Mouse (Mus musculus) ovary, adult 2 months (tissue): ENCODE measurements around the gene Tubg2. TPM values are rescaled to one million over a fixed set of nuclear protein-coding genes. Genes with fewer than 3 reads are reported as not detected.

Experiments used
- polyA plus RNA-seq: library from polyadenylated mRNA; depleted of rRNA; stranded (reverse); fragments of >200 nt; gene quantifications from 2 replicates; pipeline ENCODE4 v1.2.3, GENCODE M21; 2012; rRNA removed

Tubg2 gene
- polyA plus RNA-seq: 8.2 and 11.3 TPM in 2 replicates

DNA sequence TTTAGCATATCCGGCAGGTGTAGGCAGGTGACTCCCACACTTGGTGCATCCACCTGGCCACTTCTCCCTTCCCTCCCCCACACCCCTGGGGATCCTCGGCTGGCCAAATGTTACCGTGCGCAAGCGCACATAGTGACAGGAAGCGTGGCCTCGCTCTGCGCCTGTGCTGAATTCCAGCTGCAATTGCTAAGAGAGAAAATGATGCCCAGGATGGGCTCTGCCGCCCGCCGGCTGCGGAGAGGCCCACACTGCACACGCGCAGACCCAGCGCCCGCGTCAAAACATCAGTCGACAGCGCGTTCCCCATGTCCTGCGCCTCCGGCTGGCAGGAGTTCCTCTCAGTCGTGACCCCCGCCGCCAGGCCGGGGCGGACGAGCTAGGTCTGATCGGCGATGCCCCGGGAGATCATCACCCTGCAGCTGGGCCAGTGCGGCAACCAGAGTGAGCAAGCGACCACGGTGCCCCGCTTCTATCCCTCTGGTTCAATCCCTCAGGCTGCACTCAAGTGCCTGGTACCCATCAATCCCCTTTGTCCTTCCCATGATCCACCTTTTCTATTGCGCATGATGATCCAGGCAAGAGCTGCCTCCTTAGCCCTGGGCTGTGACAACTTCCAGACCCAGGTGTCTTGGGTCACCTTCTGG lies at the start of gene Tubg2:
Tubg2 (plus strand) TSS at position 180 of the 644 bp plus-strand sequence.

GRCm38 (mm10) chr11:101119761-101120544 lies 35.8 kb upstream of the Tubg2 start, which contains the start of the genes Retreg3 and Tubg1:
Gene Retreg3, minus strand, starts transcription at chr11:101119893.
Gene Tubg1, plus strand, starts transcription at chr11:101119938.

GRCm38 (mm10) chr11:101170354-101170810 lies 14.7 kb downstream of the Tubg2 start, which contains the start of gene Cntnap1:
Gene Cntnap1, plus strand, starts transcription at chr11:101170523.

DNA sequence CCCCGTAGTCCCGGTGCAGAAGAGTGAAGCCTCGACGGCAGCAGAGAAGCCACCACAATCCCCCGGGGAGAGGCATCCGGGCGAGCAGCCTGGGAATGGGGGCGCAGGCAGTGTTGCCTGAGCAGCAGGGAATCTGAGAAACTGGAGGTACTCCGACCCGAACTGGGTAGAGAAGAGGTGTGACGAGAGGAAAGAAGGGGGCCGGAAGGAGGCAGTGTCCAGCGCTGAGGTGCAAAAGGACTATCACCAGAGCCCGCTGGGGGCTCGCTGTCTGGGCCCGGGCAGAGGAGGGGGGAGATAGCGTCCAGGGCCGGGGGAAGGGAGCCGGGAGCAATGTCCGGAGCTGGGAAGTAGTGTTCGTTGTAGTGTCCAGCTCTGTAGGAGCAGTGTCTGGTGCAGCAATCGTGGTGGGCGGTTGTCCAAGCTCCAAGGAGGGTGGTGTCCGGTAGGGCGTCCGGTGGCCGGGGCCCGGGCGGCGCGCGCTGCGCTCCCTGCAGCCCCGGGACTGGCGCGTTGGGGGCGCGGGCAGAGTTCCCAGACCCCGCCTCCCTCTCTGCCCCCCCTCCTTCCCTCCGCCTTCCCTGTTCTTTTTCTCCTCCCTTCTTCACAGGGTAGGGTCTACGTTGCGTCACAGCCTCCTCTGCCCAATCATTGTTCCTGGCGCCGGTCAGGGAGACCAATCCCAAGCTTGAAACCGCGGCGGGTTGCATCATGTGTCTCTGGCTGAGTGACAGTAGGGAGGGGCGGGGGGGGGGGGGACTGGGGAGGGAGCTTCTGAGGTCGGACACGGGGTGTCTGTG lies 15.3 kb downstream of the Tubg2 start, which contains the start of gene Plekhh3:
Plekhh3 (minus strand) TSS at position 541 of the 800 bp plus-strand sequence.

GRCm38 (mm10) chr11:101174851-101175628 lies 19.3 kb downstream of the Tubg2 start, which contains the start of gene Ccr10:
Gene Ccr10, minus strand, starts transcription at chr11:101175443.

Other genes starting within 250 kb of the Tubg2 start
- 120 and 122 TPM in 2 replicates for gene Stat3, start 216.4 kb upstream of the Tubg2 start, polyA plus RNA-seq
- 263 and 307 TPM in 2 replicates for gene Cavin1, start 185.0 kb upstream of the Tubg2 start, polyA plus RNA-seq
- gene Atp6v0a1, start 146.5 kb upstream of the Tubg2 start, polyA plus RNA-seq: 61.8 and 84.5 TPM in 2 replicates
- 124 and 125 TPM in 2 replicates for gene Naglu, start 85.9 kb upstream of the Tubg2 start, polyA plus RNA-seq
- gene Hsd17b1, start 77.5 kb upstream of the Tubg2 start, polyA plus RNA-seq: 267 and 378 TPM in 2 replicates
- 122 and 140 TPM in 2 replicates for gene Coasy, start 73.3 kb upstream of the Tubg2 start, polyA plus RNA-seq
- 23.9 and 36.2 TPM in 2 replicates for gene Mlx, start 68.6 kb upstream of the Tubg2 start, polyA plus RNA-seq
- gene Psmc3ip, start 60.5 kb upstream of the Tubg2 start, polyA plus RNA-seq: 1.7 and 2.1 TPM in 2 replicates
- 59.4 and 75.1 TPM in 2 replicates for gene Retreg3, start 36.0 kb upstream of the Tubg2 start, polyA plus RNA-seq
- 11.5 and 16.8 TPM in 2 replicates for gene Tubg1, start 36.0 kb upstream of the Tubg2 start, polyA plus RNA-seq
- 12.6 and 13.4 TPM in 2 replicates for gene Cntnap1, start 14.6 kb downstream of the Tubg2 start, polyA plus RNA-seq
- 89.1 and 109 TPM in 2 replicates for gene Plekhh3, start 15.4 kb downstream of the Tubg2 start, polyA plus RNA-seq
- gene Ccr10, start 19.5 kb downstream of the Tubg2 start, polyA plus RNA-seq: 0.78 and 0.87 TPM in 2 replicates
- gene Ezh1, start 70.6 kb downstream of the Tubg2 start, polyA plus RNA-seq: 33.7 and 37.5 TPM in 2 replicates
- 128 and 138 TPM in 2 replicates for gene Ramp2, start 90.1 kb downstream of the Tubg2 start, polyA plus RNA-seq
- gene Vps25, start 97.8 kb downstream of the Tubg2 start, polyA plus RNA-seq: 49.4 and 63.9 TPM in 2 replicates
- gene Wnk4, start 104.7 kb downstream of the Tubg2 start, polyA plus RNA-seq: 11.7 and 13.1 TPM in 2 replicates
- gene Cntd1, start 123.1 kb downstream of the Tubg2 start, polyA plus RNA-seq: 0.13 and 0.33 TPM in 2 replicates
- gene Coa3, start 123.2 kb downstream of the Tubg2 start, polyA plus RNA-seq: 236 and 502 TPM in 2 replicates
- gene Becn1, start 146.4 kb downstream of the Tubg2 start, polyA plus RNA-seq: 129 and 200 TPM in 2 replicates
- 45.8 and 60.3 TPM in 2 replicates for gene Psme3, start 160.3 kb downstream of the Tubg2 start, polyA plus RNA-seq
- gene Aoc2, start 169.2 kb downstream of the Tubg2 start, polyA plus RNA-seq: 9.2 and 10.4 TPM in 2 replicates
- 104 and 107 TPM in 2 replicates for gene Aoc3, start 174.7 kb downstream of the Tubg2 start, polyA plus RNA-seq
- 0.10 and 0.18 TPM in 2 replicates for gene G6pc, start 211.7 kb downstream of the Tubg2 start, polyA plus RNA-seq